Mouse (Mus musculus) midbrain, embryonic 11.5 days (tissue): ENCODE results near the gene Reg1. TPM values are rescaled to one million over a fixed set of nuclear protein-coding genes. Genes with fewer than 3 reads are reported as not detected.
A peak's percentile ranks its signal among the peaks of the same experiment; 100 is the strongest.

Source experiments
- ATAC-seq: fragments of 200-750 bp; cut with Nextera tagmentation; 2 replicates; pipeline ENCODE4 v1.8.0; 2017; ENCODE audit warnings: moderate TSS enrichment, moderate library complexity; ENCODE audit not compliant: low FRiP score
- DNase-seq: peaks from one replicate; pipeline ENCODE4 v3.0.0; 2015; ENCODE audit warnings: low spot score; ENCODE audit errors: missing footprints
- H3K27ac ChIP-seq: fragments of 300-500 bp; sonication (generic); 2 replicates; pipeline ENCODE4 v1.5.1; 2014; ENCODE audit warnings: low read depth, low read length
- H3K27me3 ChIP-seq: fragments of 300-500 bp; sonication (generic); 2 replicates; pipeline ENCODE4 v1.6.1; 2014; ENCODE audit warnings: mild to moderate bottlenecking, low read length, moderate library complexity, mixed read lengths; ENCODE audit not compliant: control insufficient read depth, insufficient read depth
- H3K36me3 ChIP-seq: fragments of 300-500 bp; sonication (generic); 2 replicates; pipeline ENCODE4 v1.6.1; 2014; ENCODE audit warnings: mild to moderate bottlenecking, low read length, moderate library complexity, mixed read lengths; ENCODE audit not compliant: control insufficient read depth, insufficient read depth
- H3K4me1 ChIP-seq: fragments of 300-500 bp; sonication (generic); 2 replicates; pipeline ENCODE4 v1.6.1; 2014; ENCODE audit warnings: low read length; ENCODE audit not compliant: control insufficient read depth, insufficient read depth
- H3K4me2 ChIP-seq: fragments of 300-500 bp; sonication (generic); 2 replicates; pipeline ENCODE4 v1.6.1; 2014; ENCODE audit warnings: mild to moderate bottlenecking, moderate library complexity
- H3K4me3 ChIP-seq: fragments of 300-500 bp; sonication (generic); 2 replicates; pipeline ENCODE4 v1.5.1; 2014; ENCODE audit warnings: low read depth, low read length
- H3K9ac ChIP-seq: fragments of 300-500 bp; sonication (generic); 2 replicates; pipeline ENCODE4 v1.6.1; 2014; ENCODE audit warnings: low read length
- H3K9me3 ChIP-seq: fragments of 300-500 bp; sonication (generic); 2 replicates; pipeline ENCODE4 v1.6.1; 2016; ENCODE audit warnings: low read length; ENCODE audit not compliant: control insufficient read depth
- WGBS: fragments of 180-500 bp; shearing (Covaris S2); extraction: QIAGEN DNeasy Blood & Tissue Kit; methylation state at CpG from one replicate; pipeline ENCODE4 v1.1.7; 2014; 5-methylcytosine and 5-hydroxymethylcytosine counted together
- polyA plus RNA-seq: library from polyadenylated mRNA; unstranded; fragments of >200 nt; fragmentation: Nextera tagmentation; extraction: Ambion mirVana; gene quantifications from 2 replicates; pipeline ENCODE4 v1.2.1, GENCODE M21; 2014

Gene Reg1
- polyA plus RNA-seq, 1 experiment from 2014 or later = not detected

DNA sequence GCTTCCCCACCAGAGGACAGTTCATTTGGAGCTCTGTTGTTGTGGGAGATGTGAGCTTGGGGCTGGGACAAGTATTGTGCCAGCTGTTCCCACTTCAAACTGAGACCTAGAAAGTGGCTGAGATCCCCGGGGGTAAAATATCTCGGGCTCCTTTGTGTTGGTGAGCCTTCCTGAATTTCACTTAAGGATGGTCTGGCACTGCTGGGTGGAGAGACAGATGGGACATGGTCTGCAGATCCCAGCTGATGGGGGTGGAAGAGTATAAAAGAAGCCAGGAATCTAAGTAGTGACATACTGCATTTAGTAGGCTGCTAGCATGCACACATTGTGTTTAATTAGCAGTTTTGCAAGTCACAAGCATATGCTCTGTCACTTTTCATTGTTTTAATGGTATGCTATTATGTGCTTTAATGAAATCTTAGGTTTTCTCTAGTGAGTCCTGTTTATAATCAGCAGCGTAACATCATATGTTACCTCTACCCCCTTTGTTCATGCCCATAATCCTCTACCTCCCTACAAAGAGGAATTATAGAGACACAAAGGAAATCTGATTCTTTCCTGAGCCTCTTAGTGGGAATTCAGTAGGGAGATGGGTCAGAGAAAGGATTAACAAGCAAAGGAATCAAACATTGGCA lies 37.8 kb downstream of the Reg1 start:
- peak; percentile 58 for ATAC-seq
- Histone ChIP-seq H3K27me3 (no peaks in the 10 kb centered on the region), H3K4me1 (no peaks in the 10 kb centered on the region), H3K36me3 (no peaks in the 10 kb centered on the region), H3K9ac (no peak overlapping the region), H3K4me3 (no peak overlapping the region), H3K27ac (no peak overlapping the region), H3K9me3 (no peaks in the 10 kb centered on the region), H3K4me2 (no peak overlapping the region)
- DNase-seq = no peak
- 34% methylated on average over 3 of the region's 3 CpGs for WGBS

DNA sequence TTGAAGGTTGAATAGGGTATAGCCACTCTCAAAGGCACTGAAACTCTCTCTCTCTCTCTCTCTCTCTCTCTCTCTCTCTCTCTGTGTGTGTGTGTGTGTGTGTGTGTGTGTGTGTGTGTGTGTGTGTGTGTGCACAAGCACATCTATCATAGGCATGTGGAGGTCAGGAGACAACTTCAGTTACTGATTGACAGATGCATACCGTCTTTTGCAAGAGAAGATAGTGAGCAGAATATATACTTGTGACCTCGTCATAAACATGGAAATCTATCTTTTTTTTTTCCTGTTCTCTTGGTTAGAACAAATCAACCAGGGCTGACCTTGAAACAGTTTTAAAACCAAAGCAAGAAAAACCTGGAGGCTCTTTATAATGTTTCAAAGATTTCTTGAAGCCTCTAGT lies 39.8 kb downstream of the Reg1 start:
- 83% methylated on average over 2 of the region's 2 CpGs for WGBS
- H3K27me3 ChIP-seq = no peaks in the 10 kb centered on the region
- no peaks in the 10 kb centered on the region for H3K4me1 ChIP-seq
- no peak for ATAC-seq
- no peaks in the 10 kb centered on the region for H3K36me3 ChIP-seq
- H3K27ac ChIP-seq = no peak overlapping the region
- DNase-seq = no peak
- H3K9me3 ChIP-seq = no peaks in the 10 kb centered on the region
- no peak overlapping the region for H3K4me2 ChIP-seq
- no peak overlapping the region for H3K4me3 ChIP-seq
- H3K9ac ChIP-seq = no peak overlapping the region

DNA sequence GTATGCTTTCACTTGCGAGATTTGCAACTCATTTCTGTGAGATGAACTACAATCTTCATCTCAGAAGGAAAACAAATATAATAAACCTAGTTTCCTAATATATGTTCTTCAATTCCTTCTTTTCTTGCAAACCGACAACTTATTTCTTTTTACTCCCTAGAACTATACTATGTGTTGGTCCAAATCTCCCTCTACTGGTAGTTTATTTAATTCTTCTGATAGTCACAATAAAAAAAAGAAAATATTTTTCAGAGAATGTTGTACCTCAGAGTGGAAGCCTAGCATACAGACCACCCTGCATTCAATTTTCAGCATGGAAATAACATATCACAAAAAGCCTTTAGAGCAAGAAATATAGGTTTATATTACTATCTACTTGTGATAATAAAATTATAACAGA lies 40.8 kb downstream of the Reg1 start:
- Histone ChIP-seq H3K4me3 (no peak overlapping the region), H3K4me2 (no peak overlapping the region), H3K36me3 (no peaks in the 10 kb centered on the region), H3K4me1 (no peaks in the 10 kb centered on the region), H3K9ac (no peak overlapping the region), H3K27ac (no peak overlapping the region), H3K27me3 (no peaks in the 10 kb centered on the region), H3K9me3 (no peaks in the 10 kb centered on the region)
- WGBS = 87% methylated on average over 2 of the region's 2 CpGs
- ATAC-seq (no peak), DNase-seq (no peak)

DNA sequence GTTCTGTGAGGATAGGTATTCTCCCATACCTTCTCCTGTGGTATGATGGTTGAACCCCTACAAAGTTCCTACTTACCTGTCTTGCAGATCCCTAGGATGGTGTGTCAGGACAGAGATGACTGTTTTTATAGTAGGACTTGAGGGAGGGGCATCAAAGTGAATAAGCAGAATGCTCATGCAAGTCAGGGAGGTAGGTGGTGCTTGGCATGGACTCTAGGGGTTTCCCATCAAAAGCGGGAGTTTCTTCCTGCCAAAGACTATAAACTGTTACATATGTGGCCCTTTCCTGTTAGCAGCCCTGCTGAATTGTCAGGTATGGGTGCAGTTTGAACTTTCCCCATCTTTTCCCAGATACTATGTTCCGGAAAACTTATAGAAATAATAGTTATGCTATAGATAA lies 46.3 kb downstream of the Reg1 start, which contains the start of gene Reg3g:
TSS of gene Reg3g (minus strand) at position 101 of the 400 bp plus-strand sequence.
- DNase-seq (no peak), ATAC-seq (no peak)
- no peaks in the 10 kb centered on the region for H3K27me3 ChIP-seq
- 85% methylated on average over 2 of the region's 2 CpGs for WGBS
- H3K27ac ChIP-seq = no peak within 1 kb of the TSS
- no peaks in the 10 kb centered on the region for H3K4me1 ChIP-seq
- H3K4me2 ChIP-seq = no peak within 1 kb of the TSS
- H3K4me3 ChIP-seq = no peak within 1 kb of the TSS
- no peak within 1 kb of the TSS for H3K9ac ChIP-seq
- H3K9me3 ChIP-seq = no peaks in the 10 kb centered on the region
- no peaks in the 10 kb centered on the region for H3K36me3 ChIP-seq

DNA sequence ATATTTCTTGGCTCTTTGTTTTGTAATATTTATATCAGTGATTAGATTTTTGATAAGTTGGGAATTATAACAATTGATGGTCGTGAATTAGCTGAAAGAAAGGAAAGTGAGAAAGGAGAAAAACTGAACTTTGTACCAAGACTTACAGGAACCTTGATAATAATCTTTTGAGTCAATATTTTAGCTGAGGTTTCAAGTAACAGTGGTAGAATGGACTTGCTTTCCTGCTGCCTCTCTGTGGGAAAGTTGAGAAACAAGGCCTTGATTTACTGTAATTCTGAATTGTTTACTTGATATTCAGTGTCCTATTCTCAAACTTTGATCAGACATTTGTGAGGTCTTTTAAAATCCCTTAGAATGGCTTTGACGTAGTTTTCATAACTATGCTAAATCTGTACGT lies 46.8 kb downstream of the Reg1 start:
- H3K4me3 ChIP-seq = no peak overlapping the region
- H3K9me3 ChIP-seq = no peaks in the 10 kb centered on the region
- no peak overlapping the region for H3K9ac ChIP-seq
- H3K4me1 ChIP-seq = no peaks in the 10 kb centered on the region
- no peak overlapping the region for H3K27ac ChIP-seq
- no peaks in the 10 kb centered on the region for H3K36me3 ChIP-seq
- no peaks in the 10 kb centered on the region for H3K27me3 ChIP-seq
- no peak overlapping the region for H3K4me2 ChIP-seq
- no peak for ATAC-seq
- 78% methylated on average over 3 of the region's 3 CpGs for WGBS
- DNase-seq = no peak

Other genes starting within 250 kb of the Reg1 start
- gene Reg3b, start 52.1 kb upstream of the Reg1 start, polyA plus RNA-seq = not detected in 2 replicates
- gene Reg3d, start 43.8 kb upstream of the Reg1 start, polyA plus RNA-seq = not detected in 2 replicates
- gene Reg3a, start 42.0 kb upstream of the Reg1 start, polyA plus RNA-seq = not detected in 2 replicates
- gene Reg2, start 27.1 kb upstream of the Reg1 start, polyA plus RNA-seq = not detected in 2 replicates
- gene Reg3g, start 46.2 kb downstream of the Reg1 start, polyA plus RNA-seq = not detected in 2 replicates